In genomic region chr10:70968848-70969683, GRCm38 (mm10) we compare ENCODE assay signal across 17 mouse cellular contexts.
DNase-seq lines count a peak whose midpoint lies in the region; ATAC-seq and TF ChIP-seq lines count a peak whose summit lies in the region.
"Had no signal": no experiment of that assay in that cellular context is flagged by ENCODE, and none has a peak within 500 bp of the region (broad histone marks: within the 10 kb centered on the region; RNA-seq: fewer than 3 reads in every experiment).

No protein-coding gene starts in this region.

- TF ChIP-seq EP300 in heart, adult 2 months (IDR thresholded peaks at IDR 0.05; ENCODE audit: insufficient read depth, low read depth, low read length), result 0 out of 2 replicates have a peak, but pooled peaks have one; percentile 39

- no peak overlapping the region for H3K9ac ChIP-seq in heart, embryonic 11.5 days (ENCODE audit: low read depth, low read length)
- H3K9ac ChIP-seq in heart, adult 2 months (ENCODE audit: low read depth, low read length), result no peak overlapping the region
- H3K9ac ChIP-seq in forebrain, embryonic 13.5 days, result no peak overlapping the region
- H3K9ac ChIP-seq: embryonic facial prominence, embryonic 12.5 days; midbrain, embryonic 15.5 days; neural tube, embryonic 12.5 days had no signal

- no peaks in the 10 kb centered on the region for H3K79me2 ChIP-seq in heart, adult 2 months (replicated peaks; ENCODE audit: control insufficient read depth, insufficient read depth, low read length)

- peak; percentile 60 to 71 for DNase-seq in heart, adult 18-20 months
- peak; percentile 40 for DNase-seq in embryo, embryonic 11 days
- DNase-seq in heart, adult 2 months, result peak; percentile 51 to 59
- peak; percentile 49 for DNase-seq in heart, postnatal 25 days (ENCODE audit: low spot score)
- no peak for DNase-seq in left cerebral cortex, adult 18-20 months (ENCODE audit: low spot score in 2 of 2)
- no peak for DNase-seq in urinary bladder, adult 18-20 months (ENCODE audit: low spot score in 2 of 2)
- DNase-seq: adrenal gland, adult 8-10 months; cerebellum, adult 9-10 months; kidney, adult 8-10 months; right cerebral cortex, adult 18-20 months had no signal

- 0 out of 2 replicates have a peak, but pooled peaks have one; percentile 7 for TF ChIP-seq CTCF in heart, adult 2 months (IDR thresholded peaks at IDR 0.05)

- no peaks in the 10 kb centered on the region for H3K9me3 ChIP-seq in heart, embryonic 11.5 days (replicated peaks; ENCODE audit: control insufficient read depth, low read length)
- no peaks in the 10 kb centered on the region for H3K9me3 ChIP-seq in forebrain, embryonic 13.5 days (replicated peaks)
- H3K9me3 ChIP-seq: embryonic facial prominence, embryonic 12.5 days; midbrain, embryonic 15.5 days; neural tube, embryonic 12.5 days had no signal

- no peak overlapping the region for H3K4me2 ChIP-seq in heart, embryonic 11.5 days
- no peak overlapping the region for H3K4me2 ChIP-seq in forebrain, embryonic 13.5 days
- H3K4me2 ChIP-seq: embryonic facial prominence, embryonic 12.5 days; midbrain, embryonic 15.5 days; neural tube, embryonic 12.5 days had no signal

- H3K27me3 ChIP-seq in heart, embryonic 11.5 days (ENCODE audit: control insufficient read depth, insufficient read depth, low read length), result no peaks in the 10 kb centered on the region
- no peaks in the 10 kb centered on the region for H3K27me3 ChIP-seq in heart, adult 2 months (ENCODE audit: control insufficient read depth, insufficient read depth, low read length)
- H3K27me3 ChIP-seq in forebrain, embryonic 13.5 days, result no peaks in the 10 kb centered on the region
- H3K27me3 ChIP-seq: embryonic facial prominence, embryonic 12.5 days; midbrain, embryonic 15.5 days; neural tube, embryonic 12.5 days had no signal

- no peak overlapping the region for H3K27ac ChIP-seq in heart, embryonic 11.5 days (ENCODE audit: low read depth, low read length)
- H3K27ac ChIP-seq in heart, adult 2 months, result peak overlapping the region; percentile 20; the same call in 1 of the 2 replicates
- no peak overlapping the region for H3K27ac ChIP-seq in forebrain, embryonic 13.5 days
- H3K27ac ChIP-seq: embryonic facial prominence, embryonic 12.5 days; hindbrain, postnatal 0 days; macrophage; midbrain, embryonic 15.5 days; neural tube, embryonic 12.5 days had no signal

- H3K36me3 ChIP-seq in heart, embryonic 11.5 days (ENCODE audit: control insufficient read depth, insufficient read depth, low read length), result no peaks in the 10 kb centered on the region
- H3K36me3 ChIP-seq in heart, adult 2 months (ENCODE audit: control insufficient read depth, insufficient read depth, low read length), result no peaks in the 10 kb centered on the region
- no peaks in the 10 kb centered on the region for H3K36me3 ChIP-seq in forebrain, embryonic 13.5 days (ENCODE audit: poor library complexity, severe bottlenecking)
- H3K36me3 ChIP-seq: embryonic facial prominence, embryonic 12.5 days; midbrain, embryonic 15.5 days; neural tube, embryonic 12.5 days had no signal

- intact Hi-C loops in heart, adult 2 months (cut with DNase I), result loop anchor here (5.0 to 10.0 kb wide), 5 partner anchors 58 to 604 kb away; no protein-coding TSS in a partner anchor
- intact Hi-C loops in heart, postnatal 25 days (cut with DNase I), result loop anchor here (5.0 to 10.0 kb wide), 4 partner anchors 53 to 604 kb away; no protein-coding TSS in a partner anchor

- no peak for ATAC-seq in heart, embryonic 11.5 days (replicated peaks; ENCODE audit: insufficient number of reproducible peaks, low FRiP score, low TSS enrichment)
- no peak for ATAC-seq in forebrain, embryonic 13.5 days
- ATAC-seq: hindbrain, postnatal 0 days; midbrain, embryonic 15.5 days had no signal

- no peak overlapping the region for H3K4me3 ChIP-seq in heart, embryonic 11.5 days (ENCODE audit: low read depth, low read length)
- no peak overlapping the region for H3K4me3 ChIP-seq in heart, adult 2 months
- no peak overlapping the region for H3K4me3 ChIP-seq in forebrain, embryonic 13.5 days
- H3K4me3 ChIP-seq: embryonic facial prominence, embryonic 12.5 days; midbrain, embryonic 15.5 days; neural tube, embryonic 12.5 days had no signal

- peaks cover 10% of the 10 kb centered on the region; the same call in 1 of the 2 replicates for H3K4me1 ChIP-seq in heart, embryonic 11.5 days (ENCODE audit: control insufficient read depth, insufficient read depth, low read length)
- H3K4me1 ChIP-seq in heart, adult 2 months (ENCODE audit: control insufficient read depth, insufficient read depth, low read length), result peaks cover 5% of the 10 kb centered on the region
- H3K4me1 ChIP-seq in forebrain, embryonic 13.5 days, result no peaks in the 10 kb centered on the region
- H3K4me1 ChIP-seq: neural tube, embryonic 12.5 days had no signal

- no peak for TF ChIP-seq POLR2A in heart, adult 2 months (IDR thresholded peaks at IDR 0.05; ENCODE audit: insufficient read depth, low read depth, low read length)

- WGBS in heart, embryonic 11.5 days (ENCODE audit: insufficient replicate concordance), result 69% methylated on average over 13 of the region's 13 CpGs
- WGBS in heart, adult 2 months, result 61% methylated on average over 13 of the region's 13 CpGs
- WGBS in forebrain, embryonic 13.5 days, result 84% methylated on average over 13 of the region's 13 CpGs

Comparison
In these comparisons a context has a peak if more than half of its experiments do, and no peak if none do; other contexts are left out.
1. DNase-seq: peak in heart, adult 18-20 months (2 of 2), embryo, embryonic 11 days (single experiment), heart, adult 2 months (2 of 2) and heart, postnatal 25 days (single experiment); none in left cerebral cortex, adult 18-20 months (0 of 2) and urinary bladder, adult 18-20 months (0 of 2).